Mouse (Mus musculus) liver, postnatal 0 days (tissue): ENCODE data around the gene Tctn1. TPM values are rescaled to one million over a fixed set of nuclear protein-coding genes. Genes with fewer than 3 reads are reported as not detected.

Experiments used
- ATAC-seq: fragments of 200-750 bp; cut with Nextera tagmentation; 2 replicates; pipeline ENCODE4 v1.8.0; 2017; ENCODE audit warnings: mild to moderate bottlenecking, moderate library complexity
- DNase-seq: peaks from one replicate; pipeline ENCODE4 v3.0.0-alpha.2; 2016
- H3K27ac ChIP-seq: fragments of 300-500 bp; sonication (generic); 2 replicates; pipeline ENCODE4 v1.5.1; 2014; ENCODE audit warnings: antibody characterized with exemption, moderate library complexity, mild to moderate bottlenecking, low read depth
- H3K27me3 ChIP-seq: fragments of 300-500 bp; sonication (generic); 2 replicates; pipeline ENCODE4 v1.6.1; 2014; ENCODE audit warnings: low read length, control low read depth, mixed read lengths; ENCODE audit not compliant: insufficient read depth
- H3K36me3 ChIP-seq: fragments of 300-500 bp; sonication (generic); replicated peaks from 2 replicates; pipeline ENCODE4 v1.6.1; 2014; ENCODE audit warnings: mild to moderate bottlenecking, control low read depth, low read length, moderate library complexity, mixed read lengths; ENCODE audit not compliant: insufficient read depth
- H3K4me1 ChIP-seq: fragments of 300-500 bp; sonication (generic); 2 replicates; pipeline ENCODE4 v1.6.1; 2014; ENCODE audit warnings: antibody characterized with exemption, mild to moderate bottlenecking, control low read depth; ENCODE audit not compliant: insufficient read depth
- H3K4me2 ChIP-seq: fragments of 300-500 bp; sonication (generic); 2 replicates; pipeline ENCODE4 v1.6.1; 2014; ENCODE audit warnings: low read depth, mild to moderate bottlenecking, low read length, moderate library complexity, mixed read lengths
- H3K4me3 ChIP-seq: fragments of 300-500 bp; sonication (generic); 2 replicates; pipeline ENCODE4 v1.5.1; 2014; ENCODE audit warnings: low read depth, low read length
- H3K9ac ChIP-seq: fragments of 300-500 bp; sonication (generic); replicated peaks from 2 replicates; pipeline ENCODE4 v1.6.1; 2014; ENCODE audit warnings: mild to moderate bottlenecking, moderate library complexity
- H3K9me3 ChIP-seq: fragments of 300-500 bp; sonication (generic); 2 replicates; pipeline ENCODE4 v1.6.1; 2016; ENCODE audit warnings: mild to moderate bottlenecking, control low read depth, low read length, mixed read lengths
- CTCF ChIP-seq: sonication (generic); IDR thresholded peaks from 2 replicates; pipeline ENCODE4 v1.5.1; 2016; ENCODE audit warnings: antibody characterized with exemption, low read depth
- EP300 ChIP-seq: IDR thresholded peaks from 2 replicates; pipeline ENCODE4 v1.6.1; 2016; ENCODE audit warnings: antibody characterized with exemption, low read depth, mild to moderate bottlenecking
- WGBS: fragments of 180-500 bp; shearing (Covaris S2); extraction: QIAGEN DNeasy Blood & Tissue Kit; methylation state at CpG from one replicate; pipeline ENCODE4 v1.1.7; 2014; ENCODE audit not compliant: insufficient replicate concordance; 5-methylcytosine and 5-hydroxymethylcytosine counted together
- polyA plus RNA-seq: library from polyadenylated mRNA; unstranded; fragments of >200 nt; fragmentation: Nextera tagmentation; extraction: Ambion mirVana; gene quantifications from 2 replicates; pipeline ENCODE4 v1.2.1, GENCODE M21; 2015

The Tctn1 gene
- polyA plus RNA-seq, 1 experiment from 2014 or later, result 1.2 TPM

DNA sequence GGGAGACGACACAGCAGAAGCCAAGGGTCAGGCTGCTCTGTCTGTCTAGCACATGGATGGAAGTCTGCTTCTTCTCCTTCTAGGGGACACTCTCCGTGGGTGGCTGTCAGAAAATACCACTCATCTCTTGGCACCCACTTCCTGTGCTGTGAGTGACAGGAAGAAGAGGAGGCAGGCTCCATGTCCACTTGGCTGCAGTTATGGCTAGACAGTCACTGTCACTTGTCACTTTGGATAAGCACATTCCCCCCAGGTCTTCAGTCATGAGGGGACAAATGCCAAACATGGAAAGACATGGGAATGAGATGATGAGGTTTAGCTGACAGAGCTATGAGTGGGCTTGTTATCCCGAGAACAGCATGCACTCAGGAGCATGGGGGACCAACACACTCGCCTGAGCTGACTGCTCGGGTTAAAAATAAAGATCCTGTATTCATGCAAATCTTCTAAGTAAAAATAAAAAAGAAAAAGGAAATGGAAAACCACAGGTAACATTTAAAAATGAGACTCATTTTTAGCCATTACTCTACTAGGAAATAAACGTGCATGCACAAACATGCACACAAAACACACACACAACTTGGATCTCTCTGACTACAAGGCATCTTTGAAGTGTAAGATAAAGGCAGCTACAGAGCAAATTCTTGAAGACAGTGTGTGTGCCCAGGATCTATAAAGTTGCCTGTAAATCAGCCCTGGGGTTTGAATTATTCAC lies 6.1 kb downstream of the Tctn1 start:
- no peak overlapping the region for H3K4me3 ChIP-seq
- H3K9me3 ChIP-seq, result no peaks in the 10 kb centered on the region
- no peaks in the 10 kb centered on the region for H3K27me3 ChIP-seq
- ATAC-seq (no peak), DNase-seq (no peak)
- H3K36me3 ChIP-seq, result peaks cover 16% of the 10 kb centered on the region
- H3K4me2 ChIP-seq, result peak overlapping the region; percentile 2; the same call in 1 of the 2 replicates
- no peak overlapping the region for H3K27ac ChIP-seq
- no peak overlapping the region for H3K9ac ChIP-seq
- H3K4me1 ChIP-seq, result peaks cover 5% of the 10 kb centered on the region; the same call in 1 of the 2 replicates
- 52% methylated on average over 6 of the region's 6 CpGs for WGBS
- TF ChIP-seq CTCF (no peak), EP300 (no peak)

DNA sequence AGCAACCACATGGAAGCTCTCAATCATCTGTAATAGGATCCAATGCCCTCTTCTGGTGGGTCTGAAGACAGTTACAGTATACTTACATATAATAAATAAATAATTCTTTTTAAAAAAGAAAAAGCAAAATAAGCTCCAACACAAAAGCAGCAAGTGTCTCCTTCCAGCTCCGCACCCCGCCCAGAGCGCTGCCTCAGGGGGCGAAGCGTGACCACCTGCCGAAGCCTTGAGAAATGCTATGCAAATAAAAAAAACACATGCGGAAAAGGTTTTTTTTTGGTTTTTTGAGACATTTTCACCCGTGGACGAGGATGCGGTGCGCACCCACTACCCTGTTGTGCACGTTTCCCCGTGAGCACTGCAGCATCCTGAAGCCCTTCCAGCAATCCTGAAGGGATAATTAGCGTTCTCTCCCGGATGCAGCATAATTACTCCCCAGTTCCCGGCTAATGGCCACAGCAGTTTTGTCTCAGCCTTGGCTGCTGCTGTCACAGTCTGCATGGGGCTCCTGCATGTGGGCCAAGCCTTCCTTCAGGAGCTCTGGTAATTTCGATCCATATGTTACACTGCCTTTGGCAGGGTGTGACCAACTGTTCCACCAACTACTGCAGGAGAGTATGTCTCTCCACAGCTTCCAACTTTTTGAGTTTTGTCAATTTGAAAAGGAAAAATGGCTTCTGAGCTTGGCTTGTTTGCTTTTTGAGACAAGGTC lies 12.2 kb downstream of the Tctn1 start:
- no peak overlapping the region for H3K4me2 ChIP-seq
- no peak overlapping the region for H3K9ac ChIP-seq
- TF ChIP-seq EP300, result no peak
- no peak for TF ChIP-seq CTCF
- H3K4me3 ChIP-seq, result no peak overlapping the region
- no peaks in the 10 kb centered on the region for H3K4me1 ChIP-seq
- 89% methylated on average over 17 of the region's 17 CpGs for WGBS
- H3K36me3 ChIP-seq, result peaks cover 19% of the 10 kb centered on the region
- DNase-seq (no peak), ATAC-seq (no peak)
- no peaks in the 10 kb centered on the region for H3K27me3 ChIP-seq
- H3K9me3 ChIP-seq, result no peaks in the 10 kb centered on the region
- no peak overlapping the region for H3K27ac ChIP-seq

DNA sequence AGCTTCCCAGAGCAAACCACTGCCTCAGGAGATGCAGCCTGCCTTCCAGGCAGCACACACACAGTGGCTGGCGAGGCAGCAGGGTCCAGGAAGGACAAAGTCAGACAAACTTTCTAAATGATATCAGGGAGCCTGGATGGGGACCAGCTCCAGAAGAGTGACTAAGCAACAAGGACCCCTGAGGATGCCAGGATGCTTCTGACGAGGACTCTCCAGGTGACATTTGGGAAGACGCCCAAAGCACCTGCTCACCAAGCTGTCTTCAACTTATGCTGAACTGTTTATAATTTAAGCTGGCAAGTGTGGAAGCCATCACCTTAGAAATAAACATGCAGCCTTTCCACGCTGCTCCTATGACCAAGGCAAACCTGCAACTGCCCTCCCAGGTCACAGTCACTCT lies 15.0 kb downstream of the Tctn1 start:
- 72% methylated on average over 4 of the region's 4 CpGs for WGBS
- Histone ChIP-seq H3K27ac (no peak overlapping the region), H3K9ac (no peak overlapping the region), H3K4me1 (no peaks in the 10 kb centered on the region), H3K36me3 (peaks cover 5% of the 10 kb centered on the region; the same call in 1 of the 2 replicates), H3K4me3 (no peak overlapping the region), H3K9me3 (no peaks in the 10 kb centered on the region), H3K27me3 (no peaks in the 10 kb centered on the region), H3K4me2 (no peak overlapping the region)
- TF ChIP-seq CTCF (no peak), EP300 (no peak)
- ATAC-seq (no peak), DNase-seq (no peak)

DNA sequence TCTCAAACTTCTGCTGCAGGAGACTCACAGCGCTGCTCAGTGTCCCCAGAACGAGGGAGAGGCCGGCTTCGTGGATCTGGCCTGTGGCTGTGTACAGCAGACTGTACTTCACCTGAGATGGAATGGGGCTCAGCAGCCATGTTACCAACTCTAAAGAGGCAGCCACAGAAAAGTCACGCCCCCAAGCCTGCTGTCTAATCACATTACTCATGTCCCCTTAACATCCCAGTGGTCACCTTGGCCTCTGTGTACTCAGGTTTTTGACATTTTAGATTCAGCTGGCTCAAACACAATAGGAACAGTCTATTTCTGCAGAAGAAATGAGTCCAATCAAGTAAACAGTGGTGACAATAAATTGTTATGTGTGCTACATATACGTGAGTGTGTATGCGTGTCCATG lies 16.3 kb downstream of the Tctn1 start:
- H3K27me3 ChIP-seq, result no peaks in the 10 kb centered on the region
- 0 out of 2 replicates have a peak, but pooled peaks cover 2% of the 10 kb centered on the region for H3K36me3 ChIP-seq
- ATAC-seq (no peak), DNase-seq (no peak)
- WGBS, result 87% methylated on average over 7 of the region's 7 CpGs
- H3K9me3 ChIP-seq, result no peaks in the 10 kb centered on the region
- H3K4me3 ChIP-seq, result no peak overlapping the region
- no peak overlapping the region for H3K27ac ChIP-seq
- no peak for TF ChIP-seq EP300
- TF ChIP-seq CTCF, result no peak
- no peak overlapping the region for H3K4me2 ChIP-seq
- no peaks in the 10 kb centered on the region for H3K4me1 ChIP-seq
- no peak overlapping the region for H3K9ac ChIP-seq

DNA sequence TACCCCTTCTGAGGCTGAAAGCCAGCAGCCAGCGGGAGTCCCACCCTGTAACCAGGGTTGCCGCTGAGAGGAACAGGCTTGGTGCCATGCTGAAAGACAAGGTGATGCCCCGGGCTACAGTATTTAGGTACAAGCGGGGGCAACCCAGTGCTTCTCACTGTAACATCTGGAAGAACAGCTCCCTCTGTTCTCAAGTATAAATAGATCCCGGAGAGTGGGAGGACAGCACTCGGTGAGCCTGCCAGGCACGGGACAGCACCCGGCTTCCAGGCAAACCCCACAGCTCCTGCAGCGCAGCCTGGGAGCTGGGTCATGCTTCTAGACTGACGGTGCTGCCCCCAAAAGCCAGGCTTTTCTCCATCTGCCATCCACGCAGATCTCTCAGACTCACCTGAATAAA lies 16.7 kb downstream of the Tctn1 start:
- Histone ChIP-seq H3K36me3 (0 out of 2 replicates have a peak, but pooled peaks cover 2% of the 10 kb centered on the region), H3K4me2 (no peak overlapping the region), H3K9me3 (no peaks in the 10 kb centered on the region), H3K27me3 (no peaks in the 10 kb centered on the region), H3K4me1 (no peaks in the 10 kb centered on the region), H3K4me3 (no peak overlapping the region), H3K9ac (no peak overlapping the region), H3K27ac (no peak overlapping the region)
- 90% methylated on average over 11 of the region's 11 CpGs for WGBS
- no peak for DNase-seq
- TF ChIP-seq EP300 (no peak), CTCF (no peak)
- no peak for ATAC-seq

DNA sequence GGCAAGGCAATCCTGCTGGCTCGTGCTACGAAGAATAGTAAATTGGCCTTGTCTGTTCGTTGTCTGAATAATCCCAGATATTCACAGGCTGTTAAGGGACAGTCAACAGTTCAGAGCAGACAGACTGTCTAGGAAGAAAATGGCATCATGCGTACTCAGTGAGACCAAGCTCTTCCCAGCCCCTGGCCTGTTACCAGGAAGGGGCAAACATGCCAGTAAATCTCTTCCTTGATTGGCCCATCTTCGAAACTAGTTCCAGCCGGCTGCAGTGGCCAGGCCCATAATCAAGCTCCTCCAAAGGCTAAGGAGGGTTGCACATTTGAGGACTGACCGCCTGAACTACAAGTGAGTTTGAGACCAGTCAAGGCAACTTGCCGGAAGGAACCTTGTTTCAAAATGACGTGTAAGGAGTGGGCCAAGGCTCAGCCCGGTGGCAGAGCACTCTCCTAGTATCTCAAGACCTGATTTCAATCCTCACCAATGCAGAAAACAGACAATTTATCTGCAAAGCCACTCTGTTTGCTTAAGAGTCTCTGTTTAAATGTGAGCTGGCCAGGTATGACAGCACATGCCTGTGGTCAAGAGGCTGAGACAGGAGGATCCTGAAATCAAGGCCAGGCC lies 17.6 kb downstream of the Tctn1 start:
- DNase-seq (no peak), ATAC-seq (no peak)
- no peaks in the 10 kb centered on the region for H3K9me3 ChIP-seq
- 85% methylated on average over 10 of the region's 10 CpGs for WGBS
- H3K27ac ChIP-seq, result no peak overlapping the region
- H3K4me1 ChIP-seq, result 0 out of 2 replicates have a peak, but pooled peaks cover 5% of the 10 kb centered on the region
- no peak overlapping the region for H3K4me3 ChIP-seq
- H3K27me3 ChIP-seq, result no peaks in the 10 kb centered on the region
- TF ChIP-seq CTCF, result no peak
- no peak for TF ChIP-seq EP300
- no peak overlapping the region for H3K4me2 ChIP-seq
- peaks cover 5% of the 10 kb centered on the region; the same call in 1 of the 2 replicates for H3K36me3 ChIP-seq
- H3K9ac ChIP-seq, result no peak overlapping the region
